Mouse (Mus musculus): ENCODE data around the gene Rarg.

Gene Rarg

GRCm38 (mm10) chr15:102249251-102249691, 8.0 kb downstream of the Rarg start:
- H3K9me3 ChIP-seq (ENCODE audit: low read length) = no peaks in the 10 kb centered on the region
- peaks cover 12% of the 10 kb centered on the region; the same call in 1 of the 2 replicates for H3K36me3 ChIP-seq (ENCODE audit: insufficient read depth, low read length)
- TF ChIP-seq NANOG (IDR thresholded peaks at IDR 0.05; ENCODE audit: borderline replicate concordance, low read length) (no peak), POU5F1 (IDR thresholded peaks at IDR 0.05; ENCODE audit: borderline replicate concordance, low read length) (no peak), CTCF (conservative IDR thresholded peaks at IDR 0.05; ENCODE audit: low read length) (no peak)
- H3K4me3 ChIP-seq (replicated peaks; ENCODE audit: low read length) = peak overlapping the region; percentile 94
- peaks cover 73% of the 10 kb centered on the region for H3K4me1 ChIP-seq (replicated peaks; ENCODE audit: low read depth, low read length)
- no peaks in the 10 kb centered on the region for H3K27me3 ChIP-seq (ENCODE audit: insufficient read depth, low read length)

DNA sequence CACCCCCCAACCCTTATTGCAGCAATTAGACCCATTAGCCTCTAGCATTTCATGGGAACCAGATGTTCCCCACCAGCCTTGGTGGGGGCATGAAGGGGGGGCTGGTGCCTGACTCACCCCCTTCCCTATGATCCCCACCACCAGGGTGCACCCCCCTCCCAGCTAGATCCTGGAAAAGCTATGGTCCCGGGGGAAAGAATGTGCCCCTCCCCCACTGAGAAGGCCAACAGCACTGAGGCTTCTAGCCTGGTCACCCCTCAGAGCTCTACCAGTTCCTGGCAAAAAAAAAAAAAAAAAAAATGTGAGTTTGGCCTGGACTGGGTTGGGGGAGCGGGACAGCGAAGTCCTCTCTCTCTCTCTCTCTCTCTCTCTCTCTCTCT, 8.5 kb downstream of the Rarg start:
- peaks cover 12% of the 10 kb centered on the region; the same call in 1 of the 2 replicates for H3K36me3 ChIP-seq (ENCODE audit: insufficient read depth, low read length)
- no peak for TF ChIP-seq NANOG (IDR thresholded peaks at IDR 0.05; ENCODE audit: borderline replicate concordance, low read length)
- no peak for TF ChIP-seq CTCF (conservative IDR thresholded peaks at IDR 0.05; ENCODE audit: low read length)
- TF ChIP-seq POU5F1 (IDR thresholded peaks at IDR 0.05; ENCODE audit: borderline replicate concordance, low read length) = no peak

DNA sequence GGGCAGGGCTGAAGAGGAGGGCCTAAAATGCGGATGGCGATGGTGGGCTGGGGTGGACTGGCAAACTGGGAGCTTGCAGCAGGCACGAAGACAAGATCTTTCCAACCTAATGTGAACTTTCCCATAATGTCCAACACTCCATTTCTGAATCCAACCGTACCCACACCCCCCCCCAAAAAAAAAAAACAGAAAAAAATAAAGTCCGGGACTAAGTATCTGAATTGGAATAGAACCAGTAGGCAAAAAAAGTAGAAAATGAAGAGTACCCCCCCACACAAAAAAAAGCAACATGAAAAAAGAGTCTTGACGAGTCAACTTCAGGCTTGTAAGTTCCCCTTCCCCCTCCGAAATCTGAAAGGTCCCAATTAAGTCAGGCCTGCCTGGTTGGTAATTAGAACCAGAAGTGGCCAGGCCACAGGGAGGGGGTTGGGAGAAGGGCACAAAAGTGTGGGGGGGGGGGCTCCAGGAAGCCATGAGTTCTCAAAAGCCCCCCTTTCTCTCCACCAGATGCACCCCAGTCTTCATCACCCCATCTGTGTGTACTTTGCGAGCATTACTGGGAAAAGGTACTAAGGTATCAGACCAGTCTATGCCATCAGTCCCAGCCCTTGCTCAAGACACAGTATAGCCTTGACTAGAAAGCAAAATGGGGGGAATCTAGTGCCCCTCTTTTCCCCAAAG, 9.0 kb downstream of the Rarg start:
- TF ChIP-seq POU5F1 (IDR thresholded peaks at IDR 0.05; ENCODE audit: borderline replicate concordance, low read length) (no peak), CTCF (conservative IDR thresholded peaks at IDR 0.05; ENCODE audit: low read length) (no peak)
- Histone ChIP-seq H3K4me3 (replicated peaks; ENCODE audit: low read length) (peak overlapping the region; percentile 94), H3K36me3 (ENCODE audit: insufficient read depth, low read length) (peaks cover 12% of the 10 kb centered on the region; the same call in 1 of the 2 replicates), H3K9me3 (ENCODE audit: low read length) (no peaks in the 10 kb centered on the region), H3K4me1 (replicated peaks; ENCODE audit: low read depth, low read length) (peaks cover 73% of the 10 kb centered on the region), H3K27me3 (ENCODE audit: insufficient read depth, low read length) (no peaks in the 10 kb centered on the region)

More for the DNA sequence above, 8.5 kb downstream of the Rarg start:
- no peaks in the 10 kb centered on the region for H3K9me3 ChIP-seq (ENCODE audit: low read length)
- no peaks in the 10 kb centered on the region for H3K27me3 ChIP-seq (ENCODE audit: insufficient read depth, low read length)
- peak overlapping the region; percentile 94 for H3K4me3 ChIP-seq (replicated peaks; ENCODE audit: low read length)
- peaks cover 73% of the 10 kb centered on the region for H3K4me1 ChIP-seq (replicated peaks; ENCODE audit: low read depth, low read length)

DNA sequence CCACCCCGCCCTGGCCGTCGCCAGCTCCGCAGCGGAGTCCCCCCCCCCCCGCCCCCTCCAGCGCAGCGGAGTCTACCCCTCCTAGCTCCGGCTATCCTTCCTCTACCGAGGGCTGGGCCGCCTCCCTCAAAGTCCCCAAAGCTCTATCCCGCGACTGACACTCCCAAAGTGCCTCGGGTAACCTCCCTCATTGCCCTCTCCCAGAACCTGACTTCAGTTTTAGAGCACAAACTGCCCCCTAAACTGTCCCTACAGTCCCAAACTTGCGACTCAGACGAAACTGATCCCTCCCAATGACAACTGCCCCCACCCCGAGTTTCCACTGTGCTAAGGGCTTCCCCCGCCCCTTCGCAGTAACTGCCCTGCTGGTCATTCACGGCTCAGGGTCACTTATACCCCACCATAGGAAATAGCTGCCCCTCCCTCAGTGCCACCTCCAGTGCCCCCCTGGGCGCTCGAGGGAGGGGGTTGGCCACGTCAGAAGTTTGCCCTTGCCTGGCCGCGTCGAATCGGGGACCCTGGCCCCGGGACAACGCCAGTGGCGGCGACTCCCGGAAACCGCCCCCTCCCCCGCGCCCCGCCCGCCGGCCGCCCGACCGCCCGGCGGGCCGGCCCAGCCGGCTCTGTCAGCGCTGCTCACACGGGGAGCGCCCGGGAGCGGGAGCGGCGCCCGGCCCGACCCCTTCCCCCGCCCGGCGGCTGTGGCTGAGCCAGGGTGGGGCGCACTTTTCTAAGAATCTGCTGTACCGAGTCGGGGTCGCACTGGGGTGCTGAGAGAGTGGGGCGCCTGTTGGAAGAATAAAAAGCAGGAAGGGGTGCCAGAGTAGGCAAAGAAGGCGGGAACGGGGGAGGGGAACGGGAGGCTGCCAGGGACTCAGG, 9.8 kb downstream of the Rarg start:
- no peak for TF ChIP-seq CTCF (conservative IDR thresholded peaks at IDR 0.05; ENCODE audit: low read length)
- TF ChIP-seq NANOG (IDR thresholded peaks at IDR 0.05; ENCODE audit: borderline replicate concordance, low read length) = no peak
- peaks cover 12% of the 10 kb centered on the region; the same call in 1 of the 2 replicates for H3K36me3 ChIP-seq (ENCODE audit: insufficient read depth, low read length)
- H3K27me3 ChIP-seq (ENCODE audit: insufficient read depth, low read length) = no peaks in the 10 kb centered on the region
- peaks cover 73% of the 10 kb centered on the region for H3K4me1 ChIP-seq (replicated peaks; ENCODE audit: low read depth, low read length)
- H3K9me3 ChIP-seq (ENCODE audit: low read length) = no peaks in the 10 kb centered on the region
- peak overlapping the region; percentile 94 for H3K4me3 ChIP-seq (replicated peaks; ENCODE audit: low read length)

DNA sequence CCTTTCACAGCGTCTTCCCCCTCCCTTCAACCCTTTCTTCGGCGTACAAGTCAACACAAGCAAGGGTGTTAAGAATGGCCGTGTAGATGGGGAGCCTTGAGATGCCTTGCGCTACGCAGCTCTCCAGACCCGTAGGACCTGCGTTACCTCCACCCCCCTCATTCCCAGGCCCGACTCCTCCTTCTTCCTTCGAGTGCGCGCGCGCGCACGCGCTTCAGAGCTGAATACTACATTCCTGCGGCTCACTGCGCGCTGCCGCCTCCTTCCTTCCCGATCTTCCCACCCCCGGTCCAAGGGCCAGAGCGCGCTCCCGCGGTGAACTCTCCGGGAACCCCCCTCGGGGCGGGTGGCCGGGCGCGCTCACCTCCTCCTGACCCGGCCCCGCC, 10.5 kb downstream of the Rarg start:
- Histone ChIP-seq H3K36me3 (ENCODE audit: insufficient read depth, low read length) (peaks cover 11% of the 10 kb centered on the region), H3K4me3 (replicated peaks; ENCODE audit: low read length) (peak overlapping the region; percentile 94), H3K27me3 (ENCODE audit: insufficient read depth, low read length) (no peaks in the 10 kb centered on the region), H3K9me3 (ENCODE audit: low read length) (no peaks in the 10 kb centered on the region), H3K4me1 (replicated peaks; ENCODE audit: low read depth, low read length) (peaks cover 73% of the 10 kb centered on the region)
- TF ChIP-seq NANOG (IDR thresholded peaks at IDR 0.05; ENCODE audit: borderline replicate concordance, low read length) = no peak
- 0 out of 2 replicates have a peak, but pooled peaks have one; percentile 4 for TF ChIP-seq POU5F1 (IDR thresholded peaks at IDR 0.05; ENCODE audit: borderline replicate concordance, low read length)

DNA sequence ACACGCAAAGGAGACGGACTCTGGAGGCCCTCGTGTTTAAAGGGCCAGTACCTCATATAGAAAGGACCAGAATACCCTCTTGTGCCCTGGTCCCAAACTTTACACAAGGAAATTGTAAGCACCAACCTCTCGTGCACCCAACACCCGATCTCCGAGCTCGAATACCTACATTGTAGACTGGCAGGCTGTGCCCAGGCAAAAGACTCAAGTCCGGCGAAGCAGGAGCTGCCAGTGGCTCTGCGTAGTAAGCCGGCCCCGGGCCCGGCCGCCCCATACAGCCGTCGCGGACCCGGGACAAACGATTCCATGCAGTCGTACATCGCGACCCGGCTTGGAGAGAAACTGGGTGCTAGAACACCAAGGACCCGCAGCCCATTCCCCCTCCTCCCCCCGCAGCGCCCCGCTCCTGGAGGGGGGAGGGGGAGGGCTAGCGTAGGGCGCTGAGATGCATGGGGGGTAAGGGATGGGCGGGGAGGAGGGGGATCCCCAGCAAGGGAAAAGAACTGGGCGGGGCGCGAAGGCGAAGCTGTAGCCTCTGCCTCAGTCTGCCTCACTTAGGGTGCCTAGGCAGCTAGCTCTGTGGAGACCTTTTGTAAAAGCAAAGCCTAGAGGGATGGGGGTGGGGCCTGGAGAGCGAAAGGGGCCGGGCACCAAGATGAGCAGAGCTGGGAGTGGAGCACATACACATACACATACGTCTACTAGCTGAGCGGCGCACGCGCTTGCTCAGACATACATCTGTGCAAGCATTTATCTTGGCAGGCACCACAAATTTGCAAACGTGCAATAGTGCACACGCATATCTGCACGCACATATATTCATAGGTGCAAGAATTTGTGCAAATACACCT, 11.2 kb downstream of the Rarg start:
- Histone ChIP-seq H3K9me3 (ENCODE audit: low read length) (no peaks in the 10 kb centered on the region), H3K27me3 (ENCODE audit: insufficient read depth, low read length) (no peaks in the 10 kb centered on the region), H3K4me1 (replicated peaks; ENCODE audit: low read depth, low read length) (peaks cover 73% of the 10 kb centered on the region), H3K36me3 (ENCODE audit: insufficient read depth, low read length) (peaks cover 13% of the 10 kb centered on the region), H3K4me3 (replicated peaks; ENCODE audit: low read length) (peak overlapping the region; percentile 94)
- TF ChIP-seq POU5F1 (IDR thresholded peaks at IDR 0.05; ENCODE audit: borderline replicate concordance, low read length) = no peak
- TF ChIP-seq NANOG (IDR thresholded peaks at IDR 0.05; ENCODE audit: borderline replicate concordance, low read length) = no peak
- TF ChIP-seq CTCF (conservative IDR thresholded peaks at IDR 0.05; ENCODE audit: low read length) = no peak

DNA sequence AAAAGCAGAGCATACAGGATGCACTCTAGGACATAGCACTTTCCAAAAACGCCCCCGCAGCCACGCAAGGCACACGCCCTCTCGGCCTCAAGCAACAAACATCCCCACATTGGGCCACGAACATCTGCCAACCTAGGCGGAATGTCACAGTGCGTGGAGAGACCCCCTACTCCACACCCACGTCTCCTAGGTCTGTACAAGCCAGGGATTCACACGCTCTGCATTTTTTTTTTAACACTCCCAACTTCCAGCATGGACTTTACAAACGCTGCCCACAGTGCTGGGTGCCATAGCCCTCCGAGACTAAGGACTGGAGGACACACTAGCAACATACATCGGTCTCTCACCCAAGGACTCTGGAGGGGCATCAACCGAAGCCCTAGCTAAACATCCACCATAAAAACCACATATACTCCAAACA, 11.8 kb downstream of the Rarg start:
- Histone ChIP-seq H3K4me1 (replicated peaks; ENCODE audit: low read depth, low read length) (peaks cover 73% of the 10 kb centered on the region), H3K36me3 (ENCODE audit: insufficient read depth, low read length) (peaks cover 17% of the 10 kb centered on the region), H3K9me3 (ENCODE audit: low read length) (no peaks in the 10 kb centered on the region), H3K27me3 (ENCODE audit: insufficient read depth, low read length) (no peaks in the 10 kb centered on the region), H3K4me3 (replicated peaks; ENCODE audit: low read length) (peak overlapping the region; percentile 94)
- TF ChIP-seq CTCF (conservative IDR thresholded peaks at IDR 0.05; ENCODE audit: low read length) (no peak), POU5F1 (IDR thresholded peaks at IDR 0.05; ENCODE audit: borderline replicate concordance, low read length) (no peak), NANOG (IDR thresholded peaks at IDR 0.05; ENCODE audit: borderline replicate concordance, low read length) (no peak)

Measured in E14TG2a.4 (cell line).